Mouse (Mus musculus): ENCODE measurements around the gene Scaf4.
"Not testable (repeated sequence)": the region's sequence is repeated elsewhere in the genome, so short reads cannot be mapped to it uniquely, and the experiment has no call there.

Scaf4 gene

DNA sequence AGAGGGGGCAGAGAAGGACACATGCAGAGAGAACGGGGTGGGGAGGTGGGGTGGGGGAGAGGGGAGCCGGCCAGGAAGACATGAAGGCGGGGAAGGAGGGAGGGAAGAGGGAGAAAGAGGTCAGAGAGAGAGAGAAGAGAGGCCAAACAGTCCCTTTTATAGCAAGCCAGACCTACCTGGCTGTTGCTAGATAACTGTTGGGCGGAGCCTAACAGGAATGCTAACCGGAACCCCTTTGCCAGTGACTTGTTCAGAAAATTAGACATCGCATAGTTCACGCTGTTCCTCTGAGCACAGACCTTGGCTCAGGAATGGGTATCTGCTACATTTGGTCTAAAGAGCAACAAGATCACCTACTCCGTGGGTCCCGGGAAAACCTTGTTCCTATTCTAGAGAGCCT is 6.7 kb upstream of the Scaf4 start:
- no peak for DNase-seq (ENCODE audit: low spot score)

GRCm38 (mm10) chr16:90284916-90285315 is 613 bp upstream of the Scaf4 start:
- DNase-seq (ENCODE audit: low spot score), result no peak

GRCm38 (mm10) chr16:90283266-90283904 is 918 bp downstream of the Scaf4 start:
- peak; percentile 28 for DNase-seq (ENCODE audit: low spot score)

DNA sequence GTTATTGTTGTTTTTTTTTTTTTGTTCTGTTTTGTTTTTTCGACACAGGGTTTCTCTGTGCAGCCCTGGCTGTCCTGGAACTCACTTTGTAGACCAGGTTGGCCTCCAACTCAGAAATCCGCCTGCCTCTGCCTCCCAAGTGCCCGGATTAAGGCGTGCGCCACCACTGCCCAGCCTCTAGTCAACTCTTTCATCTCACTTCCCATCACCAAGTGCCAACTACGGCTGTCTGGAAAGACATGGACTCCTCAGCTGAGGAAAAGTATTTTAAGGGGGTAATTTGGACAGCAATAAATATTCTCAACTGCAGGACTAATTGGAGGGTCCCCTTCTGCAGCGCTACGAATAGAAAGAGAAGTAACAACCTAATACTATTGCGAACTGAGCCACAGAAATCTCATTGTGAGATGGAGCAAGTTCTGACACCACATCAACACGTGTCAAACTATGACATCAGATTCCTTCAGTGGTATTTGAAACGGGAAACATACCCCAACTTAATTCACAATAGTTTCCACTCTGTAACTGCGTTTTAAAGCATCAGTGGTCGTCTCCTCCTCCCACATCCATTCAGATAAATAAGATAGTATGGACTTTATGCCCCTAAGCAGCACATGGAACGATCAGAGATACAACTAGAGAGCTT is 1.6 kb downstream of the Scaf4 start:
- DNase-seq (ENCODE audit: low spot score), result no peak

DNA sequence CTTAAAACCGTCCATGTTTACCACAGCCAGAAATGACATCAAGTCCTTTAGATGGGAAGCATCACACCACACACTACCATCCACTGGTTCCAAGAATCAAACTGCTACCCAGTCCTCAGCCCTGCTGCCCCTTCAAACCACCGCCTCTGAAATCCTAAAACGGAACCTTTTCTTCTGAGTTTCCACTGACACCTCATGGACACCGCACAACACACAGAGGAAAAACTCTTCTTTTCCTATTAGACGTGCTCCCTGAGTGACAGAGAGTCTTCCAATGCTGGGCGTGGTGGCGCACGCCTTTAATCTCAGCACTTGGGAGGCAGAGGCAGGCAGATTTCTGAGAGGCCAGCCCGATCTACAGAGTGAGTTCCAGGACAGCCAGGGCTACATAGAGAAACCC is 2.9 kb downstream of the Scaf4 start:
- no peak for DNase-seq (ENCODE audit: low spot score)

GRCm38 (mm10) chr16:90280989-90281388 is 3.3 kb downstream of the Scaf4 start:
- DNase-seq (ENCODE audit: low spot score), result no peak

- no peak for DNase-seq (ENCODE audit: low spot score)
Observed at GRCm38 (mm10) chr16:90280515-90280914, 3.8 kb downstream of the Scaf4 start.

GRCm38 (mm10) chr16:90279058-90279457 is 5.2 kb downstream of the Scaf4 start:
- no peak for DNase-seq (ENCODE audit: low spot score)

GRCm38 (mm10) chr16:90275521-90275920 is 8.8 kb downstream of the Scaf4 start:
- DNase-seq (ENCODE audit: low spot score), result no peak

GRCm38 (mm10) chr16:90266581-90266980 is 17.7 kb downstream of the Scaf4 start:
- DNase-seq (ENCODE audit: low spot score), result no peak

GRCm38 (mm10) chr16:90265106-90265505 is 19.2 kb downstream of the Scaf4 start:
- DNase-seq (ENCODE audit: low spot score), result no peak

DNA sequence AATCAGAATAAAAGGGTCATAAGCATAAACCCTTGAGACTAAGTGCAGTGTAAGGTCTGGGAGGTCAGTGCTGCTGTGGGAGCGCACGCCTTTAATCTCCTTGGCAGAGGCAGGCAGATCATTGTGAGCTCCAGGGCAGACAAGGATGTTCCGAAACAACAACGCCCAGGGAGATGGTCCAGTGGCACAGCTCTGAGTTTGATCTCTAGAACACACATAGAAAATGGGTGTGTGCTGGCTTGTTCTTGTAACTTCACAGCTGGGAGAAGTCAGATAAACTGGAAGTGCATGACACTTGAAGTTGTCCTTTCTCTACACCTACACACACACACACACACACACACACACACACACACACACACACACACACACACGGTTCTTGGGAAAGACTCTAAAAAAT is 20.3 kb downstream of the Scaf4 start:
- DNase-seq (ENCODE audit: low spot score), result no peak

DNA sequence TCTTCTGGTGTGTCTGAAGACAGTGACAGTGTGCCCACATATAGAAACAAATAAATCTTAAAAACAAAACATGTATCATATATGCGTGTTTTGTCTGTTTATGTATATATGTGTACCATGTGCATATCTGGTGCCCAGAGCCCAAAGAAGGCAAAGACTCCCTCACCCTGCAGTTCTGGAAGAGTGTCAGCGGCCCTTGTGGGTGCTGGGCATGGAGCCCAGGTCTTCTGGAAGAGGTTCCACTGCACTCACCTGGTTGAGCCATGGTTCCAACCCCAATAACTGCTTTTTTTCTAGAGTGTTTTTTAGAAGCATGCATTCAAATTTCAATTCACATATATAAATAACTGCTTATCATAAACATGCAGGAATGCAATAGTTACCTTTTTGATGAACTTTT is 22.5 kb downstream of the Scaf4 start:
- DNase-seq (ENCODE audit: low spot score), result no peak

DNA sequence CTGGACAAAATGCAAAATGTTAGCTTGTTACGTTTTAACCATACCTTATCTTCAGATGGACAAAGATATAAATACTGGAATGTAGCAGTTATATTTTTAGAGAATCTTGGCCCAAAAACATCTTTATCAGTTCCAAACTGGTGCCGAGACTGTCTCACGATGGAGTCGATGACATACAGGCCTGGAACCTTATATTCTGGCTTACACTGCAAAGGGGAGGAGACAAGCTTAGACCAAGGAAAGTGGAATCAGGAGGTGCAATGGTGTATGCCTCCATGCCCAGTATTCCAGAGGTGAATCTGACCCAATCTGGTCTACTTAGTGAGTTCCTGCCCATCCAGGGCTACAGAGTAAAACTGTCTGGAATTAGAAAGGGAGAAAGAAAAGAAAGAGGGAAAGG is 24.2 kb downstream of the Scaf4 start:
- no peak for DNase-seq (ENCODE audit: low spot score)

GRCm38 (mm10) chr16:90259623-90260022 is 24.7 kb downstream of the Scaf4 start:
- DNase-seq (ENCODE audit: low spot score), result no peak

GRCm38 (mm10) chr16:90258950-90259349 is 25.4 kb downstream of the Scaf4 start:
- no peak for DNase-seq (ENCODE audit: low spot score)

- DNase-seq (ENCODE audit: low spot score), result no peak
Observed at GRCm38 (mm10) chr16:90252521-90252920, 31.8 kb downstream of the Scaf4 start.

GRCm38 (mm10) chr16:90251256-90251655 is 33.0 kb downstream of the Scaf4 start:
- not testable (repeated sequence) for DNase-seq (ENCODE audit: low spot score)

- DNase-seq (ENCODE audit: low spot score), result no peak
Observed at GRCm38 (mm10) chr16:90250099-90250498, 34.2 kb downstream of the Scaf4 start.

DNA sequence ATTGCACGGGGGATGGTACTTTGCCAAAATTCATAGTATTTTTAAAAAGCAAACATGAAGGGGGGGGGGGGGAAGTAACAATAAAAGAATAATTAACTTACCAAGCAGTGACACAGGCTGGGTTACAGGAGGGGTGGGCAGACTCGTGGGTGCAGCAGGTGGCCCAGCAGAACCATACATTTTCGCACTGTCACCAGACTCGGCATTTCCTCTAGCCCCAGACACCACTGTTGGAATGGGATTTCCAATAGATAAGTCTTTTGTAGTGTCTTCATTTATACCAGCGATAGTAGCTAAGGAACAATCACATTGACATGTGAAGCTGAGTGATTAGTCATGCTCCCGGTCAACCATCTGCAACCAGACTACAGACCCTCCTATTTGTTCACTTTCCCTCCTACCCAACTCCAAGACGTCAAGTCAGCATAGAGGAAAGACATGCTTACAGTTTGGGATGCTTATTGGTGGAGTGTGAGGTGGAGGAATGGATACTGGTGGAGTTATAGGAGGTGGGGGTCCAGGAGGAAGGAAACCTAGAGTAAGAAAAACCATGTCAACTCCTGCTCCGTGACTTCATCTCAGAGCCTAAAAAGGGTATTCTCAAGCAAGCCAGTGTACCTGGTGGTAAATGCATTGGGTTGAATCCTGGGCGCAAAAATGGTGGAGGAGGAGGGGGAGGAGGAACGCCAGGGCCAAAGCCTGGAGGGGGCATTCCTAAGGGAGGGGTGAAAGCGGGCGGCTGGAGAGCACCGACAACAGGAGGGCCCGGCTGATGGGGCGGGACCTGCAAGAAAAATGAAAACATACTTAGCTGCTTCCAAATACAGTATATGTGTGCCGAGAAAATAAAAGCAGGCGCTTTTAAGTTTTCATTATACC is 41.6 kb downstream of the Scaf4 start:
- no peak for DNase-seq (ENCODE audit: low spot score)

GRCm38 (mm10) chr16:90241875-90242274 is 42.4 kb downstream of the Scaf4 start:
- DNase-seq (ENCODE audit: low spot score), result no peak

DNA sequence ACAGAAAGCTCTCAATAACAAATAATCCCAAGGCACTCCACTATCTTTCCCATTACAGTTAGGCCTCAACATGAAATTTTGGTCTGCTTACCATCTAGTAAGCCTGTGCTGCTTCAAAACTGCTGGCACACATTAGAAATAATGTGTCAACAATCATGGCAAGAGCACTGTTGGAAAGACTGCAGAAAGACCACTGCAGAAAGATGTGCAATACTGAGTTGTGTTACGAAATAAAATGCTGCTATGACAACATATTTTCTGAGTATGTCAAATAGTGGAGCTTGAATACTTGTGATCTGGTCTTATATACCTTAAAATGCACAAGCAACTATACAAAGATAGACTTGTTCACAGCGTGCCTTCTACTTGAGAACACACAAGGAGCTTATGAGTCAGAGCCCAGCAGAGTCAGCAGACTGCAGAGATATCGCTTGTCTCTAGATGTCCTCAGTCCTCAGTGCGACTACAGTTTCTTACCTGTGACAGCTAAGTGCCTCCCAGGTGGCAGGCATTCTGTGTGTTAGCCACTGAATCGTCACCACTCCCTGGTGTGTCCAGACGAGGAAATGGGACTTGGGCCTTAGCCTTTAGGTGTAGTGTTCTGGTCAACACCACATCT is 45.1 kb downstream of the Scaf4 start:
- no peak for DNase-seq (ENCODE audit: low spot score)

DNA sequence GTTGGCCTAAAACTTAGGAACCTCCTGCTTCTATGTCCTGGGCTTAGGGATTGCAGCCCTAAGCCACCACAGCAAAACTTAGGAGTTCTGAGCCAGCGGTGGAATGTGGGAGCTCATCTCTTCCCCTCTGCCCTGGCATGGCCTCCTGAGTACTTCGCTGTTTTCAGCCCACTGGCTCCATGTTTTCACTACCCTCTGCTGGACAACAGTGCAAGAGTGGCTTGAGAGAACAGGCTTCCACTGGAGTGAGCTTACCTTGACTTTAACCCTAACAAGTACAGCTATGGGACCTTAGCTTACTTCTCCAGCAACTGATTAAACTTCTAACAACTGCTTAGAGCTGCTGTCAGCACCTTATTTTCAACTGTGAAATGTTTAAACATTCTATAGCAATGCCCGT is 49.1 kb downstream of the Scaf4 start:
- no peak for DNase-seq (ENCODE audit: low spot score)
